Mouse (Mus musculus) CH12.LX (cell line): ENCODE data around the gene Gm37240. TPM values are rescaled to one million over a fixed set of nuclear protein-coding genes. Genes with fewer than 3 reads are reported as not detected.

Source experiments
- DNase-seq: peaks from one replicate; pipeline ENCODE4 v3.0.0-alpha.2; 2013; ENCODE audit errors: extremely low read depth
- H3K27ac ChIP-seq: 2 replicates; pipeline ENCODE4 v1.5.1; 2012; ENCODE audit warnings: low read depth, mild to moderate bottlenecking, control low read depth, moderate library complexity; ENCODE audit not compliant: insufficient read depth
- H3K27me3 ChIP-seq: replicated peaks from 2 replicates; pipeline ENCODE3; 2012; ENCODE audit warnings: inconsistent platforms
- H3K36me3 ChIP-seq, 2 experiments: replicated peaks in 1 of 2; 2 replicates each; pipeline versions ENCODE3 to v1.6.1; 2012; ENCODE audit warnings: inconsistent platforms in 1 of 2, low read length in 1 of 2, mild to moderate bottlenecking in 1 of 2, mixed read lengths in 1 of 2, moderate library complexity in 1 of 2; ENCODE audit not compliant: control insufficient read depth in 1 of 2, insufficient read depth in 1 of 2
- H3K4me1 ChIP-seq, 2 experiments: 2 replicates each; pipeline ENCODE4 v1.6.1; 2012; ENCODE audit warnings: inconsistent platforms in 1 of 2, moderate library complexity in 1 of 2; ENCODE audit not compliant: insufficient read depth in 2 of 2, control insufficient read depth in 1 of 2
- H3K4me2 ChIP-seq: 2 replicates; pipeline ENCODE4 v1.6.1; 2012; ENCODE audit warnings: low read depth, mild to moderate bottlenecking, control low read depth; ENCODE audit not compliant: poor library complexity, insufficient read depth, severe bottlenecking
- H3K4me3 ChIP-seq, 3 experiments: fragments of 150-350 bp in 1 of 3; sonication (generic) in 1 of 3; replicated peaks in 1 of 3; 2 replicates each; pipeline versions ENCODE3 to v1.5.1; 2011 to 2012; ENCODE audit warnings: low read depth in 2 of 3, low read length in 2 of 3, mild to moderate bottlenecking in 2 of 3, moderate library complexity in 2 of 3, control low read depth in 1 of 3, improper control_type of control experiment in 1 of 3, inconsistent platforms in 1 of 3, mixed read lengths in 1 of 3; ENCODE audit not compliant: poor library complexity in 1 of 3
- H3K79me2 ChIP-seq: replicated peaks from 2 replicates; pipeline ENCODE4 v1.6.1; 2012; ENCODE audit warnings: mild to moderate bottlenecking, moderate library complexity; ENCODE audit not compliant: control insufficient read depth, poor library complexity, insufficient read depth, severe bottlenecking; ENCODE audit errors: extremely low read depth
- H3K9ac ChIP-seq: 2 replicates; pipeline ENCODE4 v1.6.1; 2012; ENCODE audit warnings: low read depth, mild to moderate bottlenecking, control low read depth, moderate library complexity; ENCODE audit not compliant: insufficient read depth
- H3K9me3 ChIP-seq: replicated peaks from 2 replicates; pipeline ENCODE3; 2012; ENCODE audit warnings: low read length, inconsistent platforms, mixed read lengths
- BHLHE40 ChIP-seq: IDR thresholded peaks from 2 replicates; pipeline ENCODE4 v1.6.1; 2011; ENCODE audit warnings: mild to moderate bottlenecking, low read depth, low read length, improper control_type of control experiment
- CHD2 ChIP-seq: IDR thresholded peaks from 2 replicates; pipeline ENCODE4 v1.6.1; 2011; ENCODE audit warnings: low read length, improper control_type of control experiment
- CTCF ChIP-seq, 2 experiments: IDR thresholded peaks in 1 of 2; conservative IDR thresholded peaks in 1 of 2; 2 replicates each; pipeline ENCODE4 v1.5.1; 2011 to 2012; ENCODE audit warnings: low read depth in 2 of 2, low read length in 2 of 2, improper control_type of control experiment in 1 of 2, inconsistent platforms in 1 of 2, mild to moderate bottlenecking in 1 of 2, moderate library complexity in 1 of 2
- E2F4 ChIP-seq: IDR thresholded peaks from 2 replicates; pipeline ENCODE4 v1.6.1; 2011; ENCODE audit warnings: low read depth, low read length, improper control_type of control experiment; ENCODE audit not compliant: insufficient replicate concordance
- ELF1 ChIP-seq: IDR thresholded peaks from 2 replicates; pipeline ENCODE4 v1.6.1; 2014; ENCODE audit warnings: low read depth, mild to moderate bottlenecking, inconsistent platforms, low read length, improper control_type of control experiment
- EP300 ChIP-seq: IDR thresholded peaks from 2 replicates; pipeline ENCODE4 v1.6.1; 2011; ENCODE audit warnings: low read length, improper control_type of control experiment
- ETS1 ChIP-seq: conservative IDR thresholded peaks from 2 replicates; pipeline ENCODE4 v1.6.1; 2012; ENCODE audit warnings: low read depth, mild to moderate bottlenecking, inconsistent platforms, low read length, improper control_type of control experiment, moderate library complexity
- GABPA ChIP-seq: IDR thresholded peaks from 2 replicates; pipeline ENCODE4 v1.6.1; 2012; ENCODE audit warnings: low read depth, low read length, improper control_type of control experiment, inconsistent platforms; ENCODE audit not compliant: insufficient replicate concordance
- HCFC1 ChIP-seq: IDR thresholded peaks from 2 replicates; pipeline ENCODE4 v1.6.1; 2012; ENCODE audit warnings: low read depth, mild to moderate bottlenecking, inconsistent platforms, low read length, improper control_type of control experiment
- JUN ChIP-seq: IDR thresholded peaks from 2 replicates; pipeline ENCODE4 v1.6.1; 2011; ENCODE audit warnings: low read depth, mild to moderate bottlenecking, low read length, improper control_type of control experiment, moderate library complexity; ENCODE audit not compliant: insufficient read depth
- JUND ChIP-seq: conservative IDR thresholded peaks from 2 replicates; pipeline ENCODE4 v1.6.1; 2011; ENCODE audit warnings: low read depth, low read length, improper control_type of control experiment
- KAT2A ChIP-seq: IDR thresholded peaks from 2 replicates; pipeline ENCODE4 v1.6.1; 2012; ENCODE audit warnings: low read length, improper control_type of control experiment, inconsistent platforms; ENCODE audit not compliant: insufficient replicate concordance
- MEF2A ChIP-seq: IDR thresholded peaks from 2 replicates; pipeline ENCODE4 v1.6.1; 2014; ENCODE audit warnings: low read depth, mild to moderate bottlenecking, inconsistent platforms, low read length, improper control_type of control experiment, borderline replicate concordance
- MYC ChIP-seq: IDR thresholded peaks from 2 replicates; pipeline ENCODE4 v1.6.1; 2011; ENCODE audit warnings: low read depth, mild to moderate bottlenecking, improper control_type of control experiment, low read length
- NELFE ChIP-seq: IDR thresholded peaks from 2 replicates; pipeline ENCODE4 v1.6.1; 2011; ENCODE audit warnings: low read depth, low read length, improper control_type of control experiment
- NRF1 ChIP-seq: IDR thresholded peaks from 2 replicates; pipeline ENCODE4 v1.6.1; 2014; ENCODE audit warnings: low read depth, mild to moderate bottlenecking, inconsistent platforms, low read length, improper control_type of control experiment, moderate library complexity
- PAX5 ChIP-seq: IDR thresholded peaks from 2 replicates; pipeline ENCODE4 v1.6.1; 2012; ENCODE audit warnings: low read length, inconsistent platforms, mixed read lengths
- POLR2AphosphoS2 ChIP-seq: IDR thresholded peaks from 2 replicates; pipeline ENCODE4 v1.6.1; 2011; ENCODE audit warnings: low read depth, low read length, improper control_type of control experiment
- RAD21 ChIP-seq: IDR thresholded peaks from 2 replicates; pipeline ENCODE4 v1.6.1; 2011; ENCODE audit warnings: low read depth, mild to moderate bottlenecking, low read length, improper control_type of control experiment, moderate library complexity
- RCOR1 ChIP-seq: conservative IDR thresholded peaks from 2 replicates; pipeline ENCODE4 v1.6.1; 2012; ENCODE audit warnings: low read depth, mild to moderate bottlenecking, inconsistent platforms, low read length, improper control_type of control experiment
- SMC3 ChIP-seq: IDR thresholded peaks from 2 replicates; pipeline ENCODE4 v1.6.1; 2011; ENCODE audit warnings: low read depth, low read length, improper control_type of control experiment
- TBP ChIP-seq: conservative IDR thresholded peaks from 2 replicates; pipeline ENCODE4 v1.6.1; 2011; ENCODE audit warnings: low read depth, low read length, improper control_type of control experiment
- TCF12 ChIP-seq: IDR thresholded peaks from 2 replicates; pipeline ENCODE4 v1.6.1; 2014; ENCODE audit warnings: low read depth, mild to moderate bottlenecking, inconsistent platforms, low read length, improper control_type of control experiment
- UBTF ChIP-seq: IDR thresholded peaks from 2 replicates; pipeline ENCODE4 v1.6.1; 2012; ENCODE audit warnings: low read depth, mild to moderate bottlenecking, inconsistent platforms, low read length, improper control_type of control experiment, moderate library complexity
- USF1 ChIP-seq: IDR thresholded peaks from 2 replicates; pipeline ENCODE4 v1.6.1; 2014; ENCODE audit warnings: low read depth, mild to moderate bottlenecking, inconsistent platforms, low read length, improper control_type of control experiment
- USF2 ChIP-seq: conservative IDR thresholded peaks from 2 replicates; pipeline ENCODE4 v1.6.1; 2011; ENCODE audit warnings: low read depth, low read length, improper control_type of control experiment
- ZC3H11A ChIP-seq: IDR thresholded peaks from 2 replicates; pipeline ENCODE4 v1.6.1; 2012; ENCODE audit warnings: low read depth, mild to moderate bottlenecking, inconsistent platforms, low read length, improper control_type of control experiment
- ZMIZ1 ChIP-seq: IDR thresholded peaks from 2 replicates; pipeline ENCODE4 v1.6.1; 2012; ENCODE audit warnings: low read depth, mild to moderate bottlenecking, inconsistent platforms, low read length, improper control_type of control experiment
- dilution Hi-C: fragments of 300-500 bp; cut with MboI; formaldehyde crosslinking; loops from 2 replicates; pipeline ENCODE4 v1.14.3; 2020; ENCODE audit warnings: low sequenced_read_pairs; ENCODE audit not compliant: extremely low pct_unique_long_range_greater_than_20kb, extremely low pct_ligation_motif_present
- in situ Hi-C: fragments of 300-500 bp; cut with MboI; formaldehyde crosslinking; loops from 3 replicates; pipeline ENCODE4 v1.14.3; 2019; ENCODE audit warnings: low sequenced_read_pairs, low pct_ligation_motif_present, low pct_unique_long_range_greater_than_20kb, mixed read lengths
- polyA plus RNA-seq: library from polyadenylated mRNA; unstranded; fragments of >175 nt; gene quantifications from 2 replicates; pipeline ENCODE4 v1.2.1, GENCODE M21; 2012; ENCODE audit warnings: low read depth; ENCODE audit not compliant: insufficient read length
- total RNA-seq, 2 experiments: library from RNA; depleted of rRNA; stranded (reverse); fragments of 300-350 nt in 1 of 2; fragments of >200 nt in 1 of 2; gene quantifications; 2 replicates each; pipeline ENCODE4 v1.2.3; 2012 to 2014

The Gm37240 gene
- total and polyA plus RNA-seq, 3 experiments, result 0.08 to 0.19 (median 0.14) TPM

GRCm38 (mm10) chr3:85685271-85685670 lies 202.0 kb downstream of the Gm37240 start:
- DNase-seq, result no peak
- Histone ChIP-seq H3K36me3 (no peaks in the 10 kb centered on the region), H3K9me3 (no peaks in the 10 kb centered on the region), H3K4me3 (no peak overlapping the region), H3K27me3 (no peaks in the 10 kb centered on the region), H3K79me2 (no peaks in the 10 kb centered on the region), H3K9ac (no peak overlapping the region), H3K4me2 (no peak overlapping the region), H3K27ac (no peak overlapping the region), H3K4me1 (no peaks in the 10 kb centered on the region)
- TF ChIP-seq USF1 (no peak), ELF1 (no peak), NELFE (no peak), CHD2 (no peak), POLR2AphosphoS2 (no peak), TCF12 (no peak), RCOR1 (no peak), JUN (no peak), MEF2A (no peak), PAX5 (no peak), UBTF (no peak), TBP (no peak), CTCF (conservative IDR thresholded peaks at IDR 0.05 in 1 of 2, IDR thresholded peaks at IDR 0.05 in 1 of 2; ENCODE audit: low read depth in 2 of 2, low read length in 2 of 2) (no peak), EP300 (no peak), RAD21 (no peak), HCFC1 (no peak), KAT2A (no peak), ETS1 (no peak)
- dilution Hi-C loops, result no loop called here
- in situ Hi-C loops, result no loop called here

GRCm38 (mm10) chr3:85683618-85684017 lies 203.7 kb downstream of the Gm37240 start:
- in situ Hi-C loops, result no loop called here
- no peak for DNase-seq
- Histone ChIP-seq H3K4me1 (no peaks in the 10 kb centered on the region), H3K79me2 (no peaks in the 10 kb centered on the region), H3K27ac (no peak overlapping the region), H3K27me3 (no peaks in the 10 kb centered on the region), H3K4me2 (no peak overlapping the region), H3K9ac (no peak overlapping the region), H3K9me3 (no peaks in the 10 kb centered on the region), H3K36me3 (no peaks in the 10 kb centered on the region), H3K4me3 (no peak overlapping the region)
- TF ChIP-seq MYC (no peak), MEF2A (no peak), GABPA (no peak), KAT2A (no peak), SMC3 (no peak), NRF1 (no peak), UBTF (no peak), E2F4 (no peak), BHLHE40 (no peak), JUN (no peak), ZMIZ1 (no peak), JUND (no peak), ZC3H11A (no peak), RCOR1 (no peak), TCF12 (no peak), ELF1 (no peak), USF2 (no peak)
- dilution Hi-C loops, result no loop called here
